Mouse (Mus musculus): ENCODE measurements around the gene Calr4. TPM values are rescaled to one million over a fixed set of nuclear protein-coding genes. Genes with fewer than 3 reads are reported as not detected.

Calr4 gene
- polyA plus RNA-seq (2015; fragmentation: Nextera tagmentation; extraction: Ambion mirVana) = 0.16 TPM in 1 of 2 replicates, not detected in the other

DNA sequence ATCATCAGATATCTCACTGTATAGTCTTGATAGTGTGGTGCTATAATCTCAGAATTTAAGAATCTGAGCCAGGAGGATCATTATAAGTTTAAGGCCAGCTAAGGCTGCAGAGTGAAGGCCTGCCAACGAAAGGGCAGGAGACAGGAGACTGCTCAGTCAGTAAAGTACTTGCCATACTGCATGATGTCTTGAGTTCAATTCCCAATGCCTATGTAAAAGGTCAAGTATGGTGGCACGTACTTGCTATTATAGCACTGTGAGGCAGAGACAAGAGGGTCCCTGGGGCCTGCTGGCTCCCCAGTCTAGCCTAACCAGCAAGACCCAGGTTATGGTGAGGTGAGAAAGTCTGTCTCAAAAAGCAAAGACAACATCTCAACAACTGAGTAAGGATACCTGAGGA, at the start of gene Calr4:
Gene Calr4 (plus strand): TSS at position 301 of the 400 bp plus-strand sequence.
- no peaks in the 10 kb centered on the region for H3K27me3 ChIP-seq (replicated peaks; ENCODE audit: control insufficient read depth, insufficient read depth, low read length)
- no peak within 1 kb of the TSS for H3K4me2 ChIP-seq (ENCODE audit: low read depth, low read length)
- no peaks in the 10 kb centered on the region for H3K36me3 ChIP-seq (ENCODE audit: control insufficient read depth, insufficient read depth, low read length)
- no peak within 1 kb of the TSS for H3K4me3 ChIP-seq (ENCODE audit: low read length)
- no peak for ATAC-seq
- H3K9ac ChIP-seq (ENCODE audit: low read depth, low read length) = no peak within 1 kb of the TSS
- no peaks in the 10 kb centered on the region for H3K9me3 ChIP-seq (ENCODE audit: control insufficient read depth, low read length)
- WGBS = 84% methylated on average over 2 of the region's 2 CpGs
- H3K27ac ChIP-seq (ENCODE audit: low read length) = no peak within 1 kb of the TSS
- H3K4me1 ChIP-seq (ENCODE audit: control insufficient read depth, insufficient read depth, low read length) = no peaks in the 10 kb centered on the region

DNA sequence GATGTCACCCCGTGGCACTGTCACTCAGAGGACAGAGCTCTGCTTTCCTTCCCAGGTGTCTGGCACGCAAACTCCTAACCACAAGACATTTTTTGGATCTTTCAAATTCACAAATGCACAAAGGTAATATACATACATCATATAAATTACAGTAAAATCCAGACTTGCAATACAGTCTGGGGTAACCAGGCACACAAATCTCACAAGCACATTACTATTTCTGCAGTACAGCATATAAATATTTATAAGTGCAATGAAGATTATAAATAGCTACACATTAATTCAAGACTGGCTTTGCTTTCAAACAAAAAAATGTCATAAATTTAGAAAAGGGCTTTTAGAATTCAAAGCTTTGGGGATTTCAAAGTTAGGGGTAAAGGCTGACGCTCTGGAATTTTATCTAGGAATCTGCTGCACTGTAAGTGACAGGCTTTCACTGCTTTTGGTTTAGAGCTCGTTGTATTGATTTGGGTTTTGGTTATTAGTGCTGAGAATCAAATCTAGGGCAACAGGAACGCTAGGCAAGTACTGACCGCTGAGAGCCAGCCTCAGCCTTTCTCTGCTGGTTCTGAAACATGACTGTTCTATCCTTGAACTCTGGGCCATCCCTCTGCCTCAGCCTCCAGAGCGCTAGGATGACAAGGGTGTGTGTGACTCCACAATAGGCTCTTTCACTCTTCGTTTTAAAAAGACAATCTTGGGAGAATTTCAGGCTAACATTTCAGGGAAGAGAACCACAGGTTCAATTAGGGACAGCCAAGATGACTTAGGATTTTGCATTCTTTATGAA, 48.5 kb upstream of the Calr4 start:
- H3K4me1 ChIP-seq (ENCODE audit: control insufficient read depth, insufficient read depth, low read length) = no peaks in the 10 kb centered on the region
- no peak overlapping the region for H3K9ac ChIP-seq (ENCODE audit: low read depth, low read length)
- no peaks in the 10 kb centered on the region for H3K9me3 ChIP-seq (ENCODE audit: control insufficient read depth, low read length)
- H3K36me3 ChIP-seq (ENCODE audit: control insufficient read depth, insufficient read depth, low read length) = no peaks in the 10 kb centered on the region
- no peak overlapping the region for H3K4me3 ChIP-seq (ENCODE audit: low read length)
- H3K4me2 ChIP-seq (ENCODE audit: low read depth, low read length) = no peak overlapping the region
- no peak for ATAC-seq
- no peaks in the 10 kb centered on the region for H3K27me3 ChIP-seq (replicated peaks; ENCODE audit: control insufficient read depth, insufficient read depth, low read length)
- 65% methylated on average over 8 of the region's 8 CpGs for WGBS
- H3K27ac ChIP-seq (ENCODE audit: low read length) = no peak overlapping the region

DNA sequence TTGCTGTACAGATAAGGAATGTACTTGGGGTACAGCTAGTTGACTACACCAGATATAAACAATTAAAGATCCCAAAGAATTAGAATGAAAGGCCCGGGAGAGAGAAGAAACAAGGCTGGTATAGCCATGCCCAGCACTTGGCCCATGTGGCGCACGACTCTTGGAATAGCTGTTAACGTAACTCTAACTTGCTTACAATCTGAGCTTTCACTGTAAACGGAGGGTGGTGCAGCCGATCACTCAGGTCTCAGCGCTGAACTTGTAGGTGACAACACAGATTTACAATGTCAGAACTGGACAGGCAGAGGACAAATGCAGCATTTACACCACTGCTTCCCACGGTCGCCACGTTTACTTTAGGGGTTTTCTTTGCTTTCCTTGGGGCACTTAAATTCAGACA, 42.7 kb upstream of the Calr4 start:
- Histone ChIP-seq H3K27ac (ENCODE audit: low read length) (no peak overlapping the region), H3K9ac (ENCODE audit: low read depth, low read length) (no peak overlapping the region), H3K4me3 (ENCODE audit: low read length) (no peak overlapping the region), H3K4me1 (ENCODE audit: control insufficient read depth, insufficient read depth, low read length) (0 out of 2 replicates have a peak, but pooled peaks cover 4% of the 10 kb centered on the region), H3K27me3 (replicated peaks; ENCODE audit: control insufficient read depth, insufficient read depth, low read length) (no peaks in the 10 kb centered on the region), H3K36me3 (ENCODE audit: control insufficient read depth, insufficient read depth, low read length) (no peaks in the 10 kb centered on the region), H3K9me3 (ENCODE audit: control insufficient read depth, low read length) (no peaks in the 10 kb centered on the region), H3K4me2 (ENCODE audit: low read depth, low read length) (no peak overlapping the region)
- 58% methylated on average over 10 of the region's 10 CpGs for WGBS
- ATAC-seq = no peak

DNA sequence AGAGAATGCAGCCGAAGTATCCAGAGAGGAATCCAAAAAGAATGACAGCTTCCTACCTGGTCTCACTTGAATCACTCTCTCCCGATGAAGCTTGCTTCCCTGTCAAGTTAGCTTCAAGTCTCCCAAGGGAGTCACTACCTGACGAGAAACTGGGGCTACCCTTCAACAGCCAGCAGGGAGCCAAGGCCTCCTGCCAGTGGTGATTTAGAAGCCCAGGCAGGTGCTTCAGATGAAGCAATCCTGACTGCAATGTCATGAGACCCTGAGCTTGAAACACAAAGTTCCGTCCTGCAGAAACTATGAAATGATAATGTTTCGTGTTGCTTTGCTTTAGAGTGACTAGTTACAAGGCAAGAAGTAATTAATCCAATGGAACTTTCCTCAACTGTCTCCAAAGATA, 40.4 kb upstream of the Calr4 start:
- Histone ChIP-seq H3K9ac (ENCODE audit: low read depth, low read length) (no peak overlapping the region), H3K36me3 (ENCODE audit: control insufficient read depth, insufficient read depth, low read length) (no peaks in the 10 kb centered on the region), H3K4me3 (ENCODE audit: low read length) (no peak overlapping the region), H3K27ac (ENCODE audit: low read length) (no peak overlapping the region), H3K9me3 (ENCODE audit: control insufficient read depth, low read length) (no peaks in the 10 kb centered on the region), H3K4me1 (ENCODE audit: control insufficient read depth, insufficient read depth, low read length) (0 out of 2 replicates have a peak, but pooled peaks cover 4% of the 10 kb centered on the region), H3K4me2 (ENCODE audit: low read depth, low read length) (no peak overlapping the region), H3K27me3 (replicated peaks; ENCODE audit: control insufficient read depth, insufficient read depth, low read length) (no peaks in the 10 kb centered on the region)
- 89% methylated on average over 5 of the region's 5 CpGs for WGBS
- ATAC-seq = no peak

DNA sequence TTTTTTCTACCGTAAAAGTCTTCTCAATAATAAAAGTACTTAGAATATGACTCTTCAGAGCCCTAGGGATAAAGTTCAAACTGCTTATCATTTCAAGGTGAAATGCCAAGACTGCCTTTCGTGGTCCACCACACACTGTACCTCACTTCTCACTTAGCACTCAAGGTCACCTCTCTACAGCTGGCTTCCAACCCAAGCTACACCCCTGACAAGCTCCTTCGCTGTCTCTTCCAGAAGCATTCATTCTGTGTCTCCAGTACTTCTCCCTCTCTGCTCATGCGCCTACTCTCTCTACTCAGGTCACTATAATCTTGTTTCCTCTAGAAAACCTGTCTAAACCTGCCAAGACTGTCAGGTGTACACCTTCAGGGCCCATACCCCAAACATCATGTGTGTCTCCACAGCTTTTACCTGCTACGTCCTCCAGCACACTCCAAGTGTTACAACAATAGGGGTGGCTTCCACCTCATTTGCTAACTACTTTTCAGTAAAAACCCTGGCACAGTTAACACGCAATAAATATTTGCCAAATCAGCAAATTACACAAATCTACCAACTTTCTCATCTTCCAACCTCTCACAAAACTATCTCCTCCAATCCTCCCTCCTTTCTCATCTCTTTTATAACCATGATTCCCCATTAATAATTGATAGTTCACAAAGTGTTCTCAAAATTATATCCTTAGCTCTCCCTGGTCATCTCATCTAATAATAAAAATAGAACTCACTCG, 38.2 kb upstream of the Calr4 start:
- no peak for ATAC-seq
- no peaks in the 10 kb centered on the region for H3K36me3 ChIP-seq (ENCODE audit: control insufficient read depth, insufficient read depth, low read length)
- H3K27me3 ChIP-seq (replicated peaks; ENCODE audit: control insufficient read depth, insufficient read depth, low read length) = no peaks in the 10 kb centered on the region
- no peaks in the 10 kb centered on the region for H3K9me3 ChIP-seq (ENCODE audit: control insufficient read depth, low read length)
- no peak overlapping the region for H3K4me3 ChIP-seq (ENCODE audit: low read length)
- 82% methylated on average over 7 of the region's 7 CpGs for WGBS
- 0 out of 2 replicates have a peak, but pooled peaks cover 7% of the 10 kb centered on the region for H3K4me1 ChIP-seq (ENCODE audit: control insufficient read depth, insufficient read depth, low read length)
- no peak overlapping the region for H3K27ac ChIP-seq (ENCODE audit: low read length)
- H3K9ac ChIP-seq (ENCODE audit: low read depth, low read length) = no peak overlapping the region
- H3K4me2 ChIP-seq (ENCODE audit: low read depth, low read length) = no peak overlapping the region

DNA sequence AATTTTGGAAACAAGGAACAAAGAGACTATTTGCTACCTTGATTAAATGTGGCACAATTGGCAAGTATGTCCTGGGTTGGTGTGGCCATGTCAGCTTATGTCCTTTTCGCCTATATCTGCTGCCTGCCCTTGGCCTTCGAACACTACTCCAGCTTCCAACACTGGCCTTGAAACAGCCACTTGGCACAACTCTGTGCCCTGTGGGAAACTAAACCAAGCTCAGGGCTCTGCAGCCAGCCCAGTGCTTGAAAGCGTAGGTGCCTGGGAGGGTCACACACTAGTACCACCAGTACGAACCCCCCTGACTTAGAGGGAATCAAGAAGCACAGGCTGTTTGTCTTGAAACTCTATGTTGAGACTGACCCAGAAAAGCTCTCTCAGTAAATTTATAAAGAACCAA, 35.2 kb upstream of the Calr4 start:
- Histone ChIP-seq H3K4me2 (ENCODE audit: low read depth, low read length) (no peak overlapping the region), H3K9ac (ENCODE audit: low read depth, low read length) (no peak overlapping the region), H3K27me3 (replicated peaks; ENCODE audit: control insufficient read depth, insufficient read depth, low read length) (no peaks in the 10 kb centered on the region), H3K9me3 (ENCODE audit: control insufficient read depth, low read length) (no peaks in the 10 kb centered on the region), H3K4me3 (ENCODE audit: low read length) (no peak overlapping the region), H3K27ac (ENCODE audit: low read length) (no peak overlapping the region), H3K36me3 (ENCODE audit: control insufficient read depth, insufficient read depth, low read length) (no peaks in the 10 kb centered on the region), H3K4me1 (ENCODE audit: control insufficient read depth, insufficient read depth, low read length) (0 out of 2 replicates have a peak, but pooled peaks cover 5% of the 10 kb centered on the region)
- WGBS = 93% methylated on average over 4 of the region's 4 CpGs
- ATAC-seq = no peak

DNA sequence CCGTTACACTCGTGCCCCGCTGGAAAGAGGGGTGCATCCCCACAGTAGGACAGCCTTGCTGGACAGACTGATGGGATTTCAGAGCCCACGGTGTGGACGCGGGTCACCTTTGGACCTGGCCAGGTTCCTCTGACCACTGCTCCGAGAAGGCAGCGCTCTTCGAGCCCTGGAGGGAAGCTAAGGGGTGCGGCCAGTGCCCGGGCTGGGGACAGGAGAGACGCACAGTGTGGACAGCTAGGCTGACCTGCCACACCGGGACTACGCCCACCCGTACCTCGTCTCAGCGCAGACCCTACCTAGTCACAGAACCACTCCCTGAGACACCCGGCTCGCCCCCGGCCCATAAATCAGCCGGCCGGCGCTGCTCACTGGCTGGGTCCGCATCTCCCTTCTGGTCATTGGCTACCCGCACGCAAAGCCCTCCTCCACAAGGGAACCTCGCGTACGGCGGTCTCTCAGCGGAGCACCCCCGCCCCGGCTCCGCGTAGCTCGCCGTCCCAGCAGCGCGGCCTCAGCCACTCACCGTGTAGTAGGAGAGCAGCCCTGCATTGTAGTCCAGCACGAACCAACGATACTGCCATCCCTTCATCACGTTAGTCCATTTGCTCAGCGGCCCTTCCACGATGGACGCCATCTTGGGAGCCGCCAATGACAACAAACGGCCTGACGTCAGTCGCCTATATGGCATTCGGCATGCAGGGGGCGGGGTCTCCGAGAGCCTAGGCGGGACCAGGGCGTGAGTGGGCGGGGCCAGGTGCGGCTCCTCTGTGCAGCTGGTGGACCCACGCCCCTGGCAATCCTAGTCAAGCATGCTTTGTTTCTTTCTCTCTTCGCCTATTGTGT, 32.5 kb upstream of the Calr4 start, which contains the start of gene Osbpl9:
Gene Osbpl9 (minus strand): TSS at position 691 of the 843 bp plus-strand sequence.
- peak within 1 kb of the TSS; percentile 85 for H3K4me3 ChIP-seq (ENCODE audit: low read length)
- peak; percentile 99 for ATAC-seq
- H3K36me3 ChIP-seq (ENCODE audit: control insufficient read depth, insufficient read depth, low read length) = no peaks in the 10 kb centered on the region
- no peaks in the 10 kb centered on the region for H3K9me3 ChIP-seq (ENCODE audit: control insufficient read depth, low read length)
- H3K4me2 ChIP-seq (ENCODE audit: low read depth, low read length) = peak within 1 kb of the TSS; percentile 61
- H3K27me3 ChIP-seq (replicated peaks; ENCODE audit: control insufficient read depth, insufficient read depth, low read length) = no peaks in the 10 kb centered on the region
- peak within 1 kb of the TSS; percentile 95 for H3K27ac ChIP-seq (ENCODE audit: low read length)
- WGBS = under 1% methylated on average over 59 of the region's 59 CpGs
- peak within 1 kb of the TSS; percentile 79 for H3K9ac ChIP-seq (ENCODE audit: low read depth, low read length)
- H3K4me1 ChIP-seq (ENCODE audit: control insufficient read depth, insufficient read depth, low read length) = peaks cover 5% of the 10 kb centered on the region; the same call in 1 of the 2 replicates

DNA sequence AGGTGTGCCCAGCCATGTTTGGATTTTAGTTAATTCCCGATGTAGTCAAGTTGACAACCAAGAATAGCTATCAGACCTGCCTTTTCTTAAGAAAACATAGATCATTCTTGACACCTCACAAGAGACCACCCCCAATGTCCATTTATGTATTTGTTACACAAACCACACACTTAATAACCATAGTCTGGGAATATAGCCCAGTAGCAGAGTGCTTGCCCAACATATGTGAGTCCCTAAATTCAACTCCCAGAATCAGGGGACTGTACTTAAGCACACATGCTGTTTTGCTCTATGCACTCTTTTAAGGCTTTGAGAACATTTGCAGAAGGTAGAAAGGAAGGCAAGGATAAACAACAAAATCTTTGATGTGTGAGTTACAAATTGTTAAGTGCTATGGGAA, 30.4 kb upstream of the Calr4 start:
- H3K27me3 ChIP-seq (replicated peaks; ENCODE audit: control insufficient read depth, insufficient read depth, low read length) = no peaks in the 10 kb centered on the region

DNA sequence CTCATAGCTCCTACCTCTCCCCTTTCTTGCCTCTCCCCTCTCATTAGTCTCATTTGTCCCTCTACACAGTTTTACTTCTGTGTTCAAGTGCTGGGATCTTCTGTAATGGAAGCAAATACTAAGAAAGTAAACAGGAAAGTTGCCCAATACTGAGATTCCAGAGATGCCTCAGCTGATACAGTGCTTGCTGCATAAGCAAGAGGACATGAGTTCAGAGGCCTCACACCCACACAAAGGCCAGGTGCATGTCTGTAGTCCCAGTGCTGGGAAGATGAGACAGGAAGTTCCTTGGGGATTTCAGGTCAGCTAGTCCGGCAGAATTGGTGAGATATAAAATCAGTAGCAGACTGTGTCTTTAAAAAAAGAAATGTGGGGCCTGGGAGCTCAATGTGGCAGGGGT, 29.9 kb upstream of the Calr4 start:
- Histone ChIP-seq H3K4me3 (ENCODE audit: low read length) (no peak overlapping the region), H3K27me3 (replicated peaks; ENCODE audit: control insufficient read depth, insufficient read depth, low read length) (no peaks in the 10 kb centered on the region), H3K9ac (ENCODE audit: low read depth, low read length) (no peak overlapping the region), H3K4me2 (ENCODE audit: low read depth, low read length) (no peak overlapping the region), H3K4me1 (ENCODE audit: control insufficient read depth, insufficient read depth, low read length) (peaks cover 5% of the 10 kb centered on the region; the same call in 1 of the 2 replicates), H3K9me3 (ENCODE audit: control insufficient read depth, low read length) (no peaks in the 10 kb centered on the region), H3K36me3 (ENCODE audit: control insufficient read depth, insufficient read depth, low read length) (no peaks in the 10 kb centered on the region), H3K27ac (ENCODE audit: low read length) (no peak overlapping the region)
- WGBS = 59% methylated on average over 1 of the region's 1 CpGs
- no peak for ATAC-seq

More for the DNA sequence above, 30.4 kb upstream of the Calr4 start:
- Histone ChIP-seq H3K27ac (ENCODE audit: low read length) (no peak overlapping the region), H3K9me3 (ENCODE audit: control insufficient read depth, low read length) (no peaks in the 10 kb centered on the region), H3K4me3 (ENCODE audit: low read length) (no peak overlapping the region), H3K4me2 (ENCODE audit: low read depth, low read length) (no peak overlapping the region), H3K36me3 (ENCODE audit: control insufficient read depth, insufficient read depth, low read length) (no peaks in the 10 kb centered on the region), H3K9ac (ENCODE audit: low read depth, low read length) (no peak overlapping the region), H3K4me1 (ENCODE audit: control insufficient read depth, insufficient read depth, low read length) (peaks cover 5% of the 10 kb centered on the region; the same call in 1 of the 2 replicates)
- no peak for ATAC-seq
- 82% methylated on average over 1 of the region's 1 CpGs for WGBS

Measured in intestine, embryonic 16.5 days (tissue).